Mouse (Mus musculus) liver, embryonic 16.5 days (tissue): ENCODE data around the gene Hrh2. TPM values are rescaled to one million over a fixed set of nuclear protein-coding genes. Genes with fewer than 3 reads are reported as not detected.

Experiments
- ATAC-seq: fragments of 200-750 bp; cut with Nextera tagmentation; 2 replicates; pipeline ENCODE4 v1.8.0; 2017; ENCODE audit warnings: low read depth, mild to moderate bottlenecking, moderate number of reproducible peaks, moderate library complexity
- H3K27ac ChIP-seq: fragments of 300-500 bp; sonication (generic); 2 replicates; pipeline ENCODE4 v1.5.1; 2014; ENCODE audit warnings: mild to moderate bottlenecking, low read length
- H3K27me3 ChIP-seq: fragments of 300-500 bp; sonication (generic); 2 replicates; pipeline ENCODE4 v1.6.1; 2014; ENCODE audit warnings: low read depth, low read length, mixed read lengths; ENCODE audit not compliant: control insufficient read depth, insufficient read depth
- H3K36me3 ChIP-seq: fragments of 300-500 bp; sonication (generic); 2 replicates; pipeline ENCODE4 v1.6.1; 2014; ENCODE audit warnings: mild to moderate bottlenecking; ENCODE audit not compliant: control insufficient read depth, insufficient read depth
- H3K4me1 ChIP-seq: fragments of 300-500 bp; sonication (generic); 2 replicates; pipeline ENCODE4 v1.6.1; 2014; ENCODE audit warnings: low read depth, low read length, mixed read lengths; ENCODE audit not compliant: control insufficient read depth
- H3K4me2 ChIP-seq: fragments of 300-500 bp; sonication (generic); 2 replicates; pipeline ENCODE4 v1.6.1; 2014; ENCODE audit warnings: low read depth, low read length, mixed read lengths
- H3K4me3 ChIP-seq: fragments of 300-500 bp; sonication (generic); 2 replicates; pipeline ENCODE4 v1.5.1; 2014; ENCODE audit warnings: low read depth, mild to moderate bottlenecking, low read length
- H3K9ac ChIP-seq: fragments of 300-500 bp; sonication (generic); 2 replicates; pipeline ENCODE4 v1.6.1; 2014; ENCODE audit warnings: low read depth, low read length
- H3K9me3 ChIP-seq: fragments of 300-500 bp; sonication (generic); replicated peaks from 2 replicates; pipeline ENCODE4 v1.6.1; 2016; ENCODE audit warnings: low read length; ENCODE audit not compliant: control insufficient read depth
- WGBS: fragments of 180-500 bp; shearing (Covaris S2); extraction: QIAGEN DNeasy Blood & Tissue Kit; methylation state at CpG from one replicate; pipeline ENCODE4 v1.1.7; 2014; ENCODE audit not compliant: insufficient replicate concordance; 5-methylcytosine and 5-hydroxymethylcytosine counted together
- polyA plus RNA-seq: library from polyadenylated mRNA; unstranded; fragments of >200 nt; fragmentation: Nextera tagmentation; extraction: Ambion mirVana; gene quantifications from 2 replicates; pipeline ENCODE4 v1.2.1, GENCODE M21; 2015

Hrh2 gene
- polyA plus RNA-seq, 1 experiment from 2014 or later = 0.02 TPM

GRCm38 (mm10) chr13:54215777-54216316 lies 23.9 kb downstream of the Hrh2 start:
- 43% methylated on average over 7 of the region's 7 CpGs for WGBS
- no peak overlapping the region for H3K27ac ChIP-seq
- H3K36me3 ChIP-seq = no peaks in the 10 kb centered on the region
- H3K27me3 ChIP-seq = no peaks in the 10 kb centered on the region
- H3K9me3 ChIP-seq = no peaks in the 10 kb centered on the region
- no peak overlapping the region for H3K4me2 ChIP-seq
- ATAC-seq = 0 out of 2 replicates have a peak, but pooled peaks have one; percentile 24
- H3K9ac ChIP-seq = no peak overlapping the region
- H3K4me3 ChIP-seq = no peak overlapping the region
- H3K4me1 ChIP-seq = no peaks in the 10 kb centered on the region; the same call in 1 of the 2 replicates

- Histone ChIP-seq H3K36me3 (no peaks in the 10 kb centered on the region), H3K9ac (no peak overlapping the region), H3K27ac (no peak overlapping the region), H3K4me3 (no peak overlapping the region), H3K9me3 (no peaks in the 10 kb centered on the region), H3K27me3 (no peaks in the 10 kb centered on the region), H3K4me2 (no peak overlapping the region), H3K4me1 (no peaks in the 10 kb centered on the region; the same call in 1 of the 2 replicates)
- 24% methylated on average over 1 of the region's 1 CpGs for WGBS
- 0 out of 2 replicates have a peak, but pooled peaks have one; percentile 27 for ATAC-seq
Observed at GRCm38 (mm10) chr13:54218341-54218740, 26.4 kb downstream of the Hrh2 start.

GRCm38 (mm10) chr13:54221631-54222179 lies 29.8 kb downstream of the Hrh2 start:
- no peaks in the 10 kb centered on the region; the same call in 1 of the 2 replicates for H3K4me1 ChIP-seq
- ATAC-seq = no peak
- no peak overlapping the region for H3K9ac ChIP-seq
- H3K9me3 ChIP-seq = no peaks in the 10 kb centered on the region
- 38% methylated on average over 4 of the region's 4 CpGs for WGBS
- no peaks in the 10 kb centered on the region for H3K36me3 ChIP-seq
- no peak overlapping the region for H3K4me2 ChIP-seq
- H3K27me3 ChIP-seq = no peaks in the 10 kb centered on the region
- H3K4me3 ChIP-seq = no peak overlapping the region
- no peak overlapping the region for H3K27ac ChIP-seq

GRCm38 (mm10) chr13:54222921-54223769 lies 31.2 kb downstream of the Hrh2 start:
- H3K4me3 ChIP-seq = no peak overlapping the region
- H3K4me2 ChIP-seq = no peak overlapping the region
- H3K36me3 ChIP-seq = no peaks in the 10 kb centered on the region
- H3K4me1 ChIP-seq = no peaks in the 10 kb centered on the region; the same call in 1 of the 2 replicates
- WGBS = 41% methylated on average over 13 of the region's 13 CpGs
- no peak overlapping the region for H3K27ac ChIP-seq
- no peaks in the 10 kb centered on the region for H3K9me3 ChIP-seq
- no peaks in the 10 kb centered on the region for H3K27me3 ChIP-seq
- H3K9ac ChIP-seq = no peak overlapping the region
- ATAC-seq = no peak

GRCm38 (mm10) chr13:54227916-54228483 lies 36.1 kb downstream of the Hrh2 start:
- H3K4me3 ChIP-seq = no peak overlapping the region

GRCm38 (mm10) chr13:54230081-54230480 lies 38.2 kb downstream of the Hrh2 start:
- no peak overlapping the region for H3K27ac ChIP-seq
- ATAC-seq = no peak
- WGBS = 66% methylated on average over 6 of the region's 6 CpGs

More at GRCm38 (mm10) chr13:54227916-54228483, 36.1 kb downstream of the Hrh2 start:
- Histone ChIP-seq H3K36me3 (no peaks in the 10 kb centered on the region), H3K9ac (no peak overlapping the region), H3K4me1 (no peaks in the 10 kb centered on the region), H3K27me3 (no peaks in the 10 kb centered on the region), H3K4me2 (no peak overlapping the region), H3K27ac (no peak overlapping the region), H3K9me3 (no peaks in the 10 kb centered on the region)
- 23% methylated on average over 13 of the region's 13 CpGs for WGBS
- ATAC-seq = no peak

GRCm38 (mm10) chr13:54231868-54232267 lies 39.9 kb downstream of the Hrh2 start:
- Histone ChIP-seq H3K27me3 (no peaks in the 10 kb centered on the region), H3K4me2 (no peak overlapping the region), H3K36me3 (no peaks in the 10 kb centered on the region), H3K9ac (no peak overlapping the region), H3K27ac (no peak overlapping the region), H3K4me3 (no peak overlapping the region), H3K4me1 (no peaks in the 10 kb centered on the region), H3K9me3 (no peaks in the 10 kb centered on the region)
- no peak for ATAC-seq
- 59% methylated on average over 10 of the region's 10 CpGs for WGBS

More at GRCm38 (mm10) chr13:54230081-54230480, 38.2 kb downstream of the Hrh2 start:
- Histone ChIP-seq H3K4me2 (no peak overlapping the region), H3K9me3 (no peaks in the 10 kb centered on the region), H3K9ac (no peak overlapping the region), H3K27me3 (no peaks in the 10 kb centered on the region), H3K4me1 (no peaks in the 10 kb centered on the region), H3K4me3 (no peak overlapping the region), H3K36me3 (no peaks in the 10 kb centered on the region)

GRCm38 (mm10) chr13:54237512-54237911 lies 45.6 kb downstream of the Hrh2 start:
- Histone ChIP-seq H3K4me3 (no peak overlapping the region), H3K36me3 (no peaks in the 10 kb centered on the region), H3K27ac (no peak overlapping the region), H3K9me3 (no peaks in the 10 kb centered on the region), H3K27me3 (no peaks in the 10 kb centered on the region), H3K4me1 (no peaks in the 10 kb centered on the region), H3K4me2 (no peak overlapping the region), H3K9ac (no peak overlapping the region)
- WGBS = 40% methylated on average over 6 of the region's 6 CpGs
- ATAC-seq = no peak
